17 mouse cellular contexts compared by ENCODE assay signal in the genomic region with DNA sequence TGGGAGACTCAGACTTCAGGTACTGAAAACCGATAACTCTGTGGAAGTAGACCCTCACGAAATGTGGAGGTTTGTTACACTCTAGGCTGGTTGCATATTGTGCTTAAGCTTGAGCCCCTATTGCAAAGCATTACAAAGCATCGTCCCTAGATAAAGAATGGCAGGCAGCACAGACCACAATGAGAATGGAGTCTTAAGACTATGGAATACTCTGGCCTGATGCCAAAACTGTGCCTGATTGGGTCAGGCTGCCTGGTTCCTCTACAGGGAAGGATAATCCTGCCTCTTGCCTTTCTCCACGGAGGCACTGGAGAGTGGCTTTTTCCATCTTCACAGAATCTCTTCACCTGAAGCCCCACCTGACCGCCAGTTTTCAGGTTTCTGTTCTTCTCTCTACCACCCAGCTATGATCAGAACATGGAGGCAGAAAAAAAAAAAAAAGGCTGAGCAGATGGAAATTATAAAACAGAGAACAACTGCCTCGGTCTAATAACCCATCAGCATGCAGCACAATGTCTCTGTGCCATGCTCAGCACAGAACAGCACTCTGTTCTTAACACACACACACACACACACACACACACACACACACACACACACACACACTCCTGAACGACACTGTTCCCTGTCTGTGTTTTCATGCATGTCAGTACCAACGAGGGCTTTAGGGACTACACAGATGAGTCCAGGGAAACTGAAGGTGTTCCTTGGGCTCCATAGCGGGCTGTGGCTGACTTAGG.
DNase-seq lines count a peak whose midpoint lies in the region; ATAC-seq lines count a peak whose summit lies in the region.
"Had no signal": no experiment of that assay in that cellular context is flagged by ENCODE, and none has a peak within 500 bp of the region (broad histone marks: within the 10 kb centered on the region; RNA-seq: fewer than 3 reads in every experiment).

No protein-coding gene starts in this region.

- no peaks in the 10 kb centered on the region for H3K27me3 ChIP-seq in embryonic facial prominence, embryonic 12.5 days
- no peaks in the 10 kb centered on the region for H3K27me3 ChIP-seq in forebrain, embryonic 14.5 days (replicated peaks; ENCODE audit: control insufficient read depth, insufficient read depth, low read length)
- no peaks in the 10 kb centered on the region for H3K27me3 ChIP-seq in midbrain, embryonic 14.5 days (ENCODE audit: control insufficient read depth, insufficient read depth, low read length)

- no peak overlapping the region for H3K9ac ChIP-seq in embryonic facial prominence, embryonic 12.5 days
- no peak overlapping the region for H3K9ac ChIP-seq in forebrain, embryonic 14.5 days (ENCODE audit: low read length)
- H3K9ac ChIP-seq in midbrain, embryonic 14.5 days (replicated peaks; ENCODE audit: low read length): 0 out of 2 replicates have a peak overlapping the region, but pooled peaks have one; percentile 20
- H3K9ac ChIP-seq: heart, embryonic 12.5 days; limb, embryonic 12.5 days had no signal

- H3K27ac ChIP-seq in embryonic facial prominence, embryonic 12.5 days: peak overlapping the region; percentile 9; the same call in 1 of the 2 replicates
- 0 out of 2 replicates have a peak overlapping the region, but pooled peaks have one; percentile 22 for H3K27ac ChIP-seq in forebrain, embryonic 14.5 days (ENCODE audit: low read depth, low read length)
- peak overlapping the region; percentile 37; the same call in 1 of the 2 replicates for H3K27ac ChIP-seq in midbrain, embryonic 14.5 days (replicated peaks; ENCODE audit: low read depth, low read length)
- H3K27ac ChIP-seq: limb, embryonic 12.5 days; macrophage had no signal

- H3K4me2 ChIP-seq in embryonic facial prominence, embryonic 12.5 days (replicated peaks): no peak overlapping the region
- H3K4me2 ChIP-seq in forebrain, embryonic 14.5 days (ENCODE audit: low read length): no peak overlapping the region
- no peak overlapping the region; the same call in 1 of the 2 replicates for H3K4me2 ChIP-seq in midbrain, embryonic 14.5 days (ENCODE audit: low read length)
- H3K4me2 ChIP-seq: heart, embryonic 12.5 days; limb, embryonic 12.5 days had no signal

- DNase-seq in layer of hippocampus, adult 9-11 months: peak; percentile 37
- no peak for DNase-seq in layer of hippocampus, adult 9-10 months (ENCODE audit: low spot score)
- peak; percentile 81 for DNase-seq in forebrain, embryonic 14.5 days (ENCODE audit: low spot score)
- peak; percentile 84 for DNase-seq in midbrain, embryonic 14.5 days
- no peak for DNase-seq in spleen, adult 12 weeks (ENCODE audit: low spot score)
- no peak for DNase-seq in ovary, postnatal 10 days (ENCODE audit: low spot score)
- no peak for DNase-seq in thymus, adult 18-20 months
- DNase-seq: cerebellum, adult 18-20 months; gastrocnemius, postnatal 25 days; heart, postnatal 4 days; kidney, adult 9 months; thymus, postnatal 4 days had no signal

- H3K4me1 ChIP-seq in embryonic facial prominence, embryonic 12.5 days: peaks cover 20% of the 10 kb centered on the region
- H3K4me1 ChIP-seq in forebrain, embryonic 14.5 days (ENCODE audit: control insufficient read depth, insufficient read depth, low read length): peaks cover 33% of the 10 kb centered on the region
- peaks cover 34% of the 10 kb centered on the region for H3K4me1 ChIP-seq in midbrain, embryonic 14.5 days (ENCODE audit: control insufficient read depth, insufficient read depth, low read length)
- H3K4me1 ChIP-seq: heart, embryonic 12.5 days had no signal

- no peak overlapping the region for H3K4me3 ChIP-seq in embryonic facial prominence, embryonic 12.5 days
- no peak overlapping the region for H3K4me3 ChIP-seq in forebrain, embryonic 14.5 days (ENCODE audit: low read depth, low read length)
- H3K4me3 ChIP-seq in midbrain, embryonic 14.5 days (replicated peaks; ENCODE audit: low read depth, low read length): no peak overlapping the region
- H3K4me3 ChIP-seq: heart, embryonic 12.5 days; limb, embryonic 12.5 days had no signal

- WGBS in embryonic facial prominence, embryonic 12.5 days: 51% methylated on average over 9 of the region's 9 CpGs
- 22% methylated on average over 9 of the region's 9 CpGs for WGBS in forebrain, embryonic 14.5 days
- 35% methylated on average over 9 of the region's 9 CpGs for WGBS in midbrain, embryonic 14.5 days

- no peak for ATAC-seq in embryonic facial prominence, embryonic 12.5 days (ENCODE audit: insufficient number of reproducible peaks, insufficient read depth, low FRiP score, low TSS enrichment)
- ATAC-seq in forebrain, embryonic 14.5 days: peak; percentile 59
- no peak for ATAC-seq in midbrain, embryonic 14.5 days (ENCODE audit: low FRiP score, low TSS enrichment)
- ATAC-seq: CD4-positive, CD25-positive, alpha-beta regulatory T cell, adult 4 months had no signal

- H3K36me3 ChIP-seq in embryonic facial prominence, embryonic 12.5 days: no peaks in the 10 kb centered on the region
- H3K36me3 ChIP-seq in forebrain, embryonic 14.5 days (ENCODE audit: control insufficient read depth, insufficient read depth, low read length): no peaks in the 10 kb centered on the region
- H3K36me3 ChIP-seq in midbrain, embryonic 14.5 days (ENCODE audit: control insufficient read depth, insufficient read depth, low read length): no peaks in the 10 kb centered on the region
- H3K36me3 ChIP-seq: heart, embryonic 12.5 days; limb, embryonic 12.5 days had no signal

- H3K9me3 ChIP-seq in embryonic facial prominence, embryonic 12.5 days: no peaks in the 10 kb centered on the region
- no peaks in the 10 kb centered on the region for H3K9me3 ChIP-seq in forebrain, embryonic 14.5 days (replicated peaks; ENCODE audit: control insufficient read depth, low read length)
- H3K9me3 ChIP-seq in midbrain, embryonic 14.5 days (ENCODE audit: control insufficient read depth, low read length): no peaks in the 10 kb centered on the region
- H3K9me3 ChIP-seq: heart, embryonic 12.5 days; limb, embryonic 12.5 days had no signal

Comparison
In these comparisons a context has a peak if more than half of its experiments do, and no peak if none do; other contexts are left out.
1. DNase-seq: peak in layer of hippocampus, adult 9-11 months (single experiment), forebrain, embryonic 14.5 days (single experiment) and midbrain, embryonic 14.5 days (single experiment); none in layer of hippocampus, adult 9-10 months (single experiment), spleen, adult 12 weeks (single experiment), ovary, postnatal 10 days (single experiment) and thymus, adult 18-20 months (0 of 2).
2. Peak in every context shown above with its lines, with median percentiles within 50 percentile points of each other: H3K27ac ChIP-seq.